Mouse (Mus musculus) cerebellum, adult 9-10 months (tissue): Measurements from ENCODE around the gene Mrpl23.
A peak's percentile ranks its signal among the peaks of the same experiment; 100 is the strongest.

Experiments
- DNase-seq: peaks from one replicate; pipeline ENCODE4 v3.0.0; 2022

Mrpl23 gene

GRCm38 (mm10) chr7:142575971-142576370 is 43.5 kb downstream of the Mrpl23 start:
- peak; percentile 11 for DNase-seq

- DNase-seq: peak; percentile 17
Observed at GRCm38 (mm10) chr7:142576472-142577326, 44.2 kb downstream of the Mrpl23 start.

- peak; percentile 40 for DNase-seq
Observed at GRCm38 (mm10) chr7:142577806-142578423, 45.4 kb downstream of the Mrpl23 start.

GRCm38 (mm10) chr7:142579069-142579468 is 46.6 kb downstream of the Mrpl23 start:
- DNase-seq: peak; percentile 54

GRCm38 (mm10) chr7:142580121-142580879 is 47.8 kb downstream of the Mrpl23 start:
- DNase-seq: peak; percentile 85

DNA sequence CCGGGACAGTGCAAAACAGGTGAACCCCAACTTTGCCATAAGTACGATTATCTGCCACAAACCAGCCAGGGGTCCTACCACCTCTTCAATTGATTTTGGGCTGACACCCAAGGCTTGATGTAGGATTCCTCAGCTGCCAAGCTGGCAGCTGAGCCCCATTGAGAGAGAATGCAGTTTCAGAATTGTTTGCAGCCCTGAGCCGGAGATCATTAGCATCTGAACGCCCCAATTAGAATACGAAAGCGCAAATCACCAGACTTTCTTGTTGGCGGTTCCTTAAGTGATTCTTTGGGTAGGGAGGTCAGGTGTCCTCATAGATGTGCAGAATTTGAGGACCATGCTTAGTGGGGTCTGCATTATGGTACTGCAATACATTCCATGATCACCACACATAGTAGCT is 48.7 kb downstream of the Mrpl23 start:
- no peak for DNase-seq

DNA sequence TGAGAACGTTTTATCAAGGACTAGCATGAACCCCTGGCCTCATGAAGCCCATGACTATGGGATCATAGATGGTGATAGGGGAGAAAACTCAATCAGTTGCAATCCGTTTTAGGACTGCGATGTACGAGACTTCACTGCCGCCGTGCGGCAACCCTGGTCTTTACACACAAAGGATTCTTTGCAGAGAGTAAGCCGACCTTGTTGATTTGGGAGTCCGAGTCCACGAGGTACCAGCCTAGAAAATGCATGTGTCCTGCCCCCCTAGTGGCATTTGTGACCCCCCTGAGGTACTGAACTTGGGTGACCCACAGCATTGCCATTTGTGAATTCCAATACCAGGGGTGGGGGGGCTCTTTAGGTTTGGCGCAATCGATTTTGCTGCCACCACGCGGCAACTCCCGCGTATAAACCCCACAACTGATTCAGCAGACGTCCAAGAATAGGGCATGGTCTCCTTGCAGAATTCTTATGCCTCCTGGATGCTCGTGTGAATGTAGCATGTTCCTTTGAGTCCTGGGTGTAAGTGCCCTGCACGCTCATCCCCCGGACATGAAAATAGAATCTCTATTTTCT is 49.3 kb downstream of the Mrpl23 start:
- DNase-seq: peak; percentile 78

- DNase-seq: no peak
Observed at GRCm38 (mm10) chr7:142584882-142585281, 52.4 kb downstream of the Mrpl23 start.

GRCm38 (mm10) chr7:142585890-142586289 is 53.4 kb downstream of the Mrpl23 start:
- no peak for DNase-seq

DNA sequence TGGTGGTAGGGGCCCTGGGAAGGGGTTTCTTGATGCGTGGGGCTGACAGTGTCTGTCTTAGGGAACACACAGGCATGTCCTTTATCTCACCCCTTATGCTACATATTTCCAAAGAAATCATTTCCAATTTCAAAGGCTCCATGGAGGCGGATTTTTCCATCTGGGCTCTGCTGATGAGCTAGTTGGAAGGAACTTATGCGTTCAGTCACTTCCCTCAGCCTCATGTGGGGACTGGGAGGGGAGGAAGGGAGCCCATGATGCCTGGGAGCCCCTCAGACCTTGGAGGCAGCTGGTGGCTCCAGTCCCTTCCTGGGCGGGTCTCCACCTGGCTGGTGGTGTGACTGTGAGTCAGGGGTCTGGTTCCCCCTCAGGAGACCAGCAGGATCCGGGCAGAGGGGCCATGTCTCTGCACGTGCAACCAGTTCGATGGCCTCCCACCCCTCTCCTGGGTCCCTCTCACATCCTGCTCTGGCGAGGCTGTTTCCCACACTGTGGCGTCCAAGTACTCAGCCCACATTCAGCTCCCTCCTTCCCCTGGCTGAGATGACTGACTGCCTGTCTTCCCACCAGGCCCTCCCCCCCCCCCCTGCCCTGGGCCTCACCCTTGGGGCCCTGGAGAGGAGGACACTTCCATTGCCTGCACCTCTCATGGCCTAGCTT is 55.9 kb downstream of the Mrpl23 start:
- no peak for DNase-seq
